Mouse (Mus musculus): ENCODE results near the gene Cyp2j5. TPM values are rescaled to one million over a fixed set of nuclear protein-coding genes. Genes with fewer than 3 reads are reported as not detected.

Gene Cyp2j5
- not detected in 2 replicates for polyA plus RNA-seq (2012; rRNA removed)

DNA sequence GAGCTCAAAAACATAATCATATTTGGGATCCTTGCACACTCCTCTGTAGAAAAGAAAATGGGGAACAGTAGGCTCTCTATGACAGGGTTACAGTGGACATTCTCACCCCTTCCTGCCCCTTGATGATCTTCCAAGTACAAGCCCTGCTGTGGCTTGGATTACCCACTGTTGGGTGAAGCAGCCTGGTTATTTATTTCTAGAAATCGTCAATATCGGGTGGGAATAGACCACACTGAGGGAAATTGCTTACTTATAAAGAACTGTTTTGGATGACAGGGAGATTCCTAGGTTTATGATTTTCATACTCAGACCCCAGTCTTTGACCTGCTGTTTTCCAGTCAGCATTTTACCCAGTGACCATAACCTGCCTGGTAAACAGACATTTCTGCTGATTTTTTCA is at the start of gene Cyp2j5:
Cyp2j5 (minus strand) TSS at position 164 of the 400 bp plus-strand sequence.
- no peaks in the 10 kb centered on the region for H3K27me3 ChIP-seq (ENCODE audit: control insufficient read depth, insufficient read depth, low read length)
- DNase-seq = no peak
- no peak within 1 kb of the TSS for H3K27ac ChIP-seq (ENCODE audit: insufficient read depth, low read length)
- no peak within 1 kb of the TSS for H3K4me3 ChIP-seq (replicated peaks; ENCODE audit: insufficient read depth, low read depth, low read length)
- no peaks in the 10 kb centered on the region for H3K4me1 ChIP-seq (ENCODE audit: control insufficient read depth, insufficient read depth, low read length)
- 95% methylated on average over 2 of the region's 2 CpGs for WGBS
- TF ChIP-seq CTCF (IDR thresholded peaks at IDR 0.05; ENCODE audit: borderline replicate concordance, insufficient read depth, low read depth, low read length) = no peak
- no peak for TF ChIP-seq POLR2A (IDR thresholded peaks at IDR 0.05; ENCODE audit: borderline replicate concordance, insufficient read depth, low read length)

DNA sequence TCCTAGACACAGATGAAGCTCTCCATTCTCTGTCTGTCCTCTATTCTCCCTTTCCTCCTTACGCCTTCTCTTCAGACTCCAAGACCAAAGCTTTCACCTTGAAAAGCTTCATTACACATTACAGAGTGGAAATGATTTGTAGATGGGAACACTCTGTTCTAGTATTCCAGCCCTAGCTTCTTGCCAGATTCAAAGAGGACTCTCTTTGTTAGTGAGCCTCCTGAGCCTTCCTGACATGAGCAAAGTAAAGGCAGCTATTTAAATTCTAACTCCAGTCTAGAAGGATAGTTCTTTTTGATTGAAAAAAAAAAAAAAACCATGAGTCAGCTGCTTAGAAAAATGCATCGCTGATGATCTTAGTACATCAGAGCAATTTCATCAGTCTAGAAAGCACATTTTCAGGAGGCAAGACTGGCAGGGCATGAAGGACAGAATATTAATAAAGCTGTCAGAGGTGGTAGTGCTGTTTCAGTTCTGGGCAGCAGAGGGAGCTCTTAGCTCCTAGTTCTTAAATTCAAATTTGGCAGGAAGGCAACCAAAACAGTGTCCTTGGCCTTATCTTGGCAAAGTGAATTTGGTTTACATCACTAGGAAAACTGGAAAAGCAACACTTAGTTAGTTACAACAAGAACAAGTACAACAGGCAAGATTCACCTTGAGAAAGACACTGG is 41.5 kb upstream of the Cyp2j5 start:
- Histone ChIP-seq H3K27ac (ENCODE audit: insufficient read depth, low read length) (no peak overlapping the region), H3K27me3 (ENCODE audit: control insufficient read depth, insufficient read depth, low read length) (no peaks in the 10 kb centered on the region), H3K4me3 (replicated peaks; ENCODE audit: insufficient read depth, low read depth, low read length) (no peak overlapping the region), H3K4me1 (ENCODE audit: control insufficient read depth, insufficient read depth, low read length) (no peaks in the 10 kb centered on the region)
- peak; percentile 39; the same call in 1 of the 2 replicates for TF ChIP-seq CTCF (IDR thresholded peaks at IDR 0.05; ENCODE audit: borderline replicate concordance, insufficient read depth, low read depth, low read length)
- TF ChIP-seq POLR2A (IDR thresholded peaks at IDR 0.05; ENCODE audit: borderline replicate concordance, insufficient read depth, low read length) = no peak
- DNase-seq = peak; percentile 46 to 52
- WGBS = 49% methylated on average over 2 of the region's 2 CpGs

DNA sequence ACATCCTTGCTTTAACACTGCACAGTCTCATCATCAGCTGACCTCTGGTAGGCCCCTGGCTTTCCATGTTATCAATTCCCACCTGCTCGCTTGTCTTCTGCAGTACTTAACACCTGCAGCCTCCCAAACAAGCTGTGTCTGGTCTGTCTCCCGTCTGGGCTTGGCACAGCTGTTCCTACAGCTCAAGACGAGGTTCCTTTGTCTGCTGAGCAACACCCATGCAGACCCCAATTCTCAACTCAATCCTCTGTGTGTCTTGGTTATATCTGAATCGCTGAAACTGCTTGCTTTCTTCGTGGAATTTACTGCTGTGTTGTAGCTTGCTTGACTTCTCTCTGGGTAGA is 34.2 kb upstream of the Cyp2j5 start:
- 61% methylated on average over 5 of the region's 5 CpGs for WGBS
- DNase-seq = no peak
- TF ChIP-seq CTCF (IDR thresholded peaks at IDR 0.05; ENCODE audit: borderline replicate concordance, insufficient read depth, low read depth, low read length) (no peak), POLR2A (IDR thresholded peaks at IDR 0.05; ENCODE audit: borderline replicate concordance, insufficient read depth, low read length) (no peak)
- Histone ChIP-seq H3K27me3 (ENCODE audit: control insufficient read depth, insufficient read depth, low read length) (no peaks in the 10 kb centered on the region; the same call in 1 of the 2 replicates), H3K4me3 (replicated peaks; ENCODE audit: insufficient read depth, low read depth, low read length) (no peak overlapping the region), H3K4me1 (ENCODE audit: control insufficient read depth, insufficient read depth, low read length) (no peaks in the 10 kb centered on the region), H3K27ac (ENCODE audit: insufficient read depth, low read length) (no peak overlapping the region)

DNA sequence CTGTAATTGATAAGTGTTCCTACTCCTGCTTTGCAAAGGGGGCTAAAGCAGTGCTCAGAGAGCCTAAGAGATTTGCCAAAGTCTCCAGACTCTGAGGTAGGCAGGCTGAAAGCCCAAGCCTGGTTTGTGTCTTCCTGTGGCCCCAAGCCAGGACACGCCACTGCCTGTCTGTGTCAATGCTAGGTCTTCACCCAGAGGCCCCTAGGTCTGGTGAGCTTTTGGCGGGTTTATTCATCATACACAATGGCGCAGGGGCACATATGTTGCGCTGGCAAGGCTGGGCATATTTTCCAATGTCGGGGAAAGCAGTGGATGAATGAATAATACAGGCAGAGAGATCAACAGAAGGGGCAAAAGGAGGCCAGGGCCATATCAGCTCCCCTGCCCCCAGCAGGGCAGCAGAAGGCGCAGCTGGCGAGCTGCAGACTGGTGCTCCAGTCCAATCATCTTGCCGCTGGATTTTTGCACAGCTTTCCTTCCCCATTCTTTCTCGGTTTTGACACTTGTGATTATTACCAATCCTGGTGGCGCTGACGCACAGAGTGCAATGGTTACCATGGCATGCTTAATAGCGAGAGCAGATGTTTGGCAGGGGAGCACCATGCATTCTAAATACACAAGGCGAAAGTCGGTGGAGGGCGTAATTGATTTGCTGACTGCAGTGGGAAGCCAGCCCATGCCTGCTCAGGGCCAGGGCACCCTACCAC is 33.7 kb upstream of the Cyp2j5 start:
- H3K4me1 ChIP-seq (ENCODE audit: control insufficient read depth, insufficient read depth, low read length) = no peaks in the 10 kb centered on the region
- TF ChIP-seq POLR2A (IDR thresholded peaks at IDR 0.05; ENCODE audit: borderline replicate concordance, insufficient read depth, low read length) (no peak), CTCF (IDR thresholded peaks at IDR 0.05; ENCODE audit: borderline replicate concordance, insufficient read depth, low read depth, low read length) (no peak)
- no peak overlapping the region for H3K27ac ChIP-seq (ENCODE audit: insufficient read depth, low read length)
- no peaks in the 10 kb centered on the region; the same call in 1 of the 2 replicates for H3K27me3 ChIP-seq (ENCODE audit: control insufficient read depth, insufficient read depth, low read length)
- no peak overlapping the region for H3K4me3 ChIP-seq (replicated peaks; ENCODE audit: insufficient read depth, low read depth, low read length)
- 54% methylated on average over 15 of the region's 15 CpGs for WGBS
- no peak for DNase-seq

DNA sequence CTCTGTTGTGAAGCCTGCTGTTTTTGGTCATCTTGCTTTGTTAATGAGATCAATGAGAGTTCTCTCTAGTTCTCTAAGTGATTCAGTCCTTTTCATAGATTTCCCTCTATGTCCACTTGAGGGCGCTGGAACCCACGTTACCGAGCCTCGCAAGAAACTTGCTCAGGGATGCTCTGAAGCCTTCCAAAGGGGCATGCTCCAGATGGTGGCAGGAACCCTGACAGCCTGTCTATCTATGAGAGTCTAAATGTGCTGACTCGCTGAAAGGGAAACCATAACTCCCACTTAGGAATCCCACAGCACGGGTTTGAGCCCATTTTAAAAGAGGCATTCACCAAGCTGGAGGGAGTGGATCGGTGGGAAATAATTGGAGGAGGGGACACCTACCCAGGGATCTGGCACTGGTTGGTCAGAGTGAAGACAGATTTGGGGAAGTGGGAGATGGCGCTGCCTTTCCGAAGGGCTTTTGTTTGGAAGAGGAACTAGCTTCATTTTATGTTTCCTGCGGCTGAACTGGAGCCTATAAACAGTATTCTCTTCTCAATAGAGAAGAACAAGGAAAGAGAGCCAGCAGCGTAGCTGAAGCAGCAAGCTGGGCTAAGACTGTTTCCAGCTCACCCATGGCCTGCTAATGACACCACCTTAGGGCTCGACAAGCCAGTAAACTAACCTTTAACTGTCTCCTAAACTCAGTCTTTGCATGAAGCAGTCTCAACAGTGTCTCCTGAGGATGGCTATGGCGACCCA is 32.8 kb upstream of the Cyp2j5 start:
- Histone ChIP-seq H3K27ac (ENCODE audit: insufficient read depth, low read length) (no peak overlapping the region), H3K4me1 (ENCODE audit: control insufficient read depth, insufficient read depth, low read length) (no peaks in the 10 kb centered on the region), H3K27me3 (ENCODE audit: control insufficient read depth, insufficient read depth, low read length) (no peaks in the 10 kb centered on the region; the same call in 1 of the 2 replicates), H3K4me3 (replicated peaks; ENCODE audit: insufficient read depth, low read depth, low read length) (no peak overlapping the region)
- WGBS = 14% methylated on average over 13 of the region's 13 CpGs
- TF ChIP-seq POLR2A (IDR thresholded peaks at IDR 0.05; ENCODE audit: borderline replicate concordance, insufficient read depth, low read length) (no peak), CTCF (IDR thresholded peaks at IDR 0.05; ENCODE audit: borderline replicate concordance, insufficient read depth, low read depth, low read length) (peak; percentile 74)
- DNase-seq = peak; percentile 64 to 74

DNA sequence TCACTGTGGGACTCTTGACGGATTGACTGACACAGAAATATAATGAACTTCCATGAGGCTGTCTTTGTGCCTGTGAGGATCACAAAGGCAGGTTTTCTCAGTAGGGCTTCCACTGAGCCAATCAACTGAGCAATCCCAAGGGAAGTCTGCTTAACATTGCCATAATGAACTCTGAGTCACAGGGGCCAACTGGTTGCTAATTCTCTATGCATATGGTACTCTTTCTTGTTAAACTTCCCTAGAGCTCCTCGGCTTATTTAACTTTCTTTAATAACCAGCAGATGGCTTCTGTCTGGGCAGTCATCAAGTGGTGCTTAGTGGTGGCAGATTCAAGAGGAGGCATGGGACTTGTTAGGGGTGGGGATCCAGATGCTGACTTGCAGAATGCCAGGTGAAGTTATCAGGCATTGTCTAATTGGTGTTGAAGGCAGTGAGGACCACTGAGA is 23.4 kb upstream of the Cyp2j5 start:
- no peak for DNase-seq
- TF ChIP-seq CTCF (IDR thresholded peaks at IDR 0.05; ENCODE audit: borderline replicate concordance, insufficient read depth, low read depth, low read length) = no peak
- TF ChIP-seq POLR2A (IDR thresholded peaks at IDR 0.05; ENCODE audit: borderline replicate concordance, insufficient read depth, low read length) = no peak
- Histone ChIP-seq H3K4me3 (replicated peaks; ENCODE audit: insufficient read depth, low read depth, low read length) (no peak overlapping the region), H3K27me3 (ENCODE audit: control insufficient read depth, insufficient read depth, low read length) (no peaks in the 10 kb centered on the region), H3K27ac (ENCODE audit: insufficient read depth, low read length) (no peak overlapping the region), H3K4me1 (ENCODE audit: control insufficient read depth, insufficient read depth, low read length) (no peaks in the 10 kb centered on the region)
- WGBS = 39% methylated on average over 2 of the region's 2 CpGs

DNA sequence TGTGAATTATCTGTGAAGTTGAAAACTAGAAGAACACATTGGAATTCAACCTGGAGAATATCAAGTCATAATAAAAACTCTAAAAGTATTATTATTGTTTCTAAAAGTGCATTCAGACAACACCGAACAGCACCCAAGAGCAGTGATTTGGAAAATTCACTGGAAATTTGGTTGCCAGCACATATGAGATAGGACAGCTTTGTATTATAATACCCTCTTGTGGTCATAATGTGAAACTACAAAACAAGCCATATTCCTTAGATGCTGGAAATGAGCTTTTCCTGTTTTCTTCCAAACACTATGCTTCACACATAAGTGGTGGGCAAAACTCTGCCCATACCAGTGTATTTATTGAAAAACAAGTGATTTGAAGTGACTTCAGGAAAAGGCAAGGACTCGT is 19.5 kb upstream of the Cyp2j5 start:
- WGBS = 12% methylated on average over 2 of the region's 2 CpGs
- H3K4me3 ChIP-seq (replicated peaks; ENCODE audit: insufficient read depth, low read depth, low read length) = no peak overlapping the region
- no peak overlapping the region for H3K27ac ChIP-seq (ENCODE audit: insufficient read depth, low read length)
- no peaks in the 10 kb centered on the region for H3K4me1 ChIP-seq (ENCODE audit: control insufficient read depth, insufficient read depth, low read length)
- TF ChIP-seq POLR2A (IDR thresholded peaks at IDR 0.05; ENCODE audit: borderline replicate concordance, insufficient read depth, low read length) = no peak
- TF ChIP-seq CTCF (IDR thresholded peaks at IDR 0.05; ENCODE audit: borderline replicate concordance, insufficient read depth, low read depth, low read length) = peak; percentile 30; the same call in 1 of the 2 replicates
- no peak for DNase-seq
- no peaks in the 10 kb centered on the region for H3K27me3 ChIP-seq (ENCODE audit: control insufficient read depth, insufficient read depth, low read length)

Measured in cerebellum, adult 2 months (tissue).